Mouse (Mus musculus): ENCODE data around the gene Dpysl5. TPM values are rescaled to one million over a fixed set of nuclear protein-coding genes. Genes with fewer than 3 reads are reported as not detected.
A peak's percentile ranks its signal among the peaks of the same experiment; 100 is the strongest.

The Dpysl5 gene
- polyA plus RNA-seq, 1 experiment from 2014 or later, result 89.1 TPM

DNA sequence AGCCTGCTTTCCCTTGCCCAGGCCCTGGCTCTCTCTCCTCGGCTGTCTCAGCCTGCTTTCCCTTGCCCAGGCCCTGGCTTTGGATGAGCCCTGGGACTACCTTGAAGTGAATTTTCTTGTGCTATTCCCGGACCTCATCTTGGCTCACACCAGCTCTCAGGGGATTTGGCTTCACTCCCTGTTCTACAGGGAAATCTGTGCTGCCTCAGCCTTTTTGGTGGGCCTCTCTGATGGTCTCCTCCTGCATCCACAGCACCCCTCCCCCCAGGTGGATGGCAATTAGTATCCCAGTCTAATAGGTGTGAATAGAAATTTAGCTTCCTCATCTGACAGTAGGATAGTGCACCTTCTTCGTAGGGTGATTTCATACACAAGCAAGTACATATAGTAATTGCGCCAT is 56.7 kb downstream of the Dpysl5 start:
- ATAC-seq (ENCODE audit: low FRiP score), result no peak
- Histone ChIP-seq H3K36me3 (ENCODE audit: control insufficient read depth, insufficient read depth, low read length) (peaks cover 5% of the 10 kb centered on the region; the same call in 1 of the 2 replicates), H3K9ac (ENCODE audit: low read length) (no peak overlapping the region), H3K4me1 (ENCODE audit: control insufficient read depth, insufficient read depth, low read length) (peaks cover 23% of the 10 kb centered on the region), H3K9me3 (ENCODE audit: control insufficient read depth, low read length) (no peaks in the 10 kb centered on the region), H3K4me3 (ENCODE audit: low read depth, low read length) (no peak overlapping the region), H3K27ac (ENCODE audit: low read depth, low read length) (no peak overlapping the region), H3K4me2 (no peak overlapping the region), H3K27me3 (ENCODE audit: control insufficient read depth, insufficient read depth, low read length) (no peaks in the 10 kb centered on the region)
- 87% methylated on average over 4 of the region's 4 CpGs for WGBS
- no peak for DNase-seq (ENCODE audit: low spot score, missing footprints)

DNA sequence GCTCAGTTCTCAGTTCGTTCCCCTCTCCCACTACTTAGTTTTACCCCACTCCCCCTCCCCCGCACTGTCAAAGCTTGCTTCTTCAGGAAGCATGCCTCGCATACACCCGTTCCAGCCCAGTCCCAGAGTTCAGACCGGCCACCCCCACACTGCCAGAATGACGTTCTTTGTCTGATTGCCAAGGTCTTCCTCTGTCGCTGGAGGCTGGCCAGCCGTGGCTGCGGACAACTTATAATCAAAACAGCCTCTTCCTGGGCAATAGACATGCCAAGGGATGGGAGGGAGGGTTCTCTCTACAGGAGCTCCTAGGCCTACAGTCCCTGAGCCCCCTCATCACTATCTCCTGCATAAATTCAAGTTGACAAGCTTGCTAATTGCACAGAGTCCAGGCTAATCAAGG is 57.2 kb downstream of the Dpysl5 start:
- Histone ChIP-seq H3K27ac (ENCODE audit: low read depth, low read length) (no peak overlapping the region), H3K4me2 (no peak overlapping the region), H3K4me3 (ENCODE audit: low read depth, low read length) (no peak overlapping the region), H3K36me3 (ENCODE audit: control insufficient read depth, insufficient read depth, low read length) (peaks cover 5% of the 10 kb centered on the region; the same call in 1 of the 2 replicates), H3K9me3 (ENCODE audit: control insufficient read depth, low read length) (no peaks in the 10 kb centered on the region), H3K9ac (ENCODE audit: low read length) (no peak overlapping the region), H3K4me1 (ENCODE audit: control insufficient read depth, insufficient read depth, low read length) (peaks cover 18% of the 10 kb centered on the region; the same call in 1 of the 2 replicates), H3K27me3 (ENCODE audit: control insufficient read depth, insufficient read depth, low read length) (no peaks in the 10 kb centered on the region)
- WGBS, result 44% methylated on average over 9 of the region's 9 CpGs
- ATAC-seq (ENCODE audit: low FRiP score), result peak; percentile 55; the same call in 1 of the 2 replicates
- DNase-seq (ENCODE audit: low spot score, missing footprints), result no peak

DNA sequence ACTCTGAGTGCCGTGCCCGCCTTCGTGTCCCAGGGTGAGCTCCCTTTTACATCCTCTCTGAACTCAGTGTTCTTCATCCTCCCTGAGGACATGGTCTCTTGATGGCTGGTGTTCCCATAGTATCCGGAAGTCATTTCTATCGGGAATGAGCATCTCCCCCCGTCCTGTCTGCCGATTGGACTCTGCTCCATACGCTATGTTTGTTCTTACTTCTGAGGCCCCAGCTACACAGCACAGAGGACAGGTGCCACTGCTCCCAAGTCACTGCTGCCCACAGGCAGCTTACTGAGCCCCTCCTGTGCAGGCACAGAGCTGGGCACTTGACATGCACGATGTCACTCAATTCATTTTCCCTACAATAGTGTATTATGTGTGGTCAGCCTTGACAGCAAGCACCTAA is 57.7 kb downstream of the Dpysl5 start:
- peaks cover 5% of the 10 kb centered on the region; the same call in 1 of the 2 replicates for H3K36me3 ChIP-seq (ENCODE audit: control insufficient read depth, insufficient read depth, low read length)
- H3K27ac ChIP-seq (ENCODE audit: low read depth, low read length), result no peak overlapping the region
- H3K9me3 ChIP-seq (ENCODE audit: control insufficient read depth, low read length), result no peaks in the 10 kb centered on the region
- whole genome bisulfite sequencing, result 88% methylated on average over 9 of the region's 9 CpGs
- DNase-seq (ENCODE audit: low spot score, missing footprints) (no peak), ATAC-seq (ENCODE audit: low FRiP score) (no peak)
- no peak overlapping the region for H3K9ac ChIP-seq (ENCODE audit: low read length)
- H3K4me1 ChIP-seq (ENCODE audit: control insufficient read depth, insufficient read depth, low read length), result peaks cover 18% of the 10 kb centered on the region; the same call in 1 of the 2 replicates
- H3K4me2 ChIP-seq, result no peak overlapping the region
- H3K4me3 ChIP-seq (ENCODE audit: low read depth, low read length), result no peak overlapping the region
- H3K27me3 ChIP-seq (ENCODE audit: control insufficient read depth, insufficient read depth, low read length), result no peaks in the 10 kb centered on the region

DNA sequence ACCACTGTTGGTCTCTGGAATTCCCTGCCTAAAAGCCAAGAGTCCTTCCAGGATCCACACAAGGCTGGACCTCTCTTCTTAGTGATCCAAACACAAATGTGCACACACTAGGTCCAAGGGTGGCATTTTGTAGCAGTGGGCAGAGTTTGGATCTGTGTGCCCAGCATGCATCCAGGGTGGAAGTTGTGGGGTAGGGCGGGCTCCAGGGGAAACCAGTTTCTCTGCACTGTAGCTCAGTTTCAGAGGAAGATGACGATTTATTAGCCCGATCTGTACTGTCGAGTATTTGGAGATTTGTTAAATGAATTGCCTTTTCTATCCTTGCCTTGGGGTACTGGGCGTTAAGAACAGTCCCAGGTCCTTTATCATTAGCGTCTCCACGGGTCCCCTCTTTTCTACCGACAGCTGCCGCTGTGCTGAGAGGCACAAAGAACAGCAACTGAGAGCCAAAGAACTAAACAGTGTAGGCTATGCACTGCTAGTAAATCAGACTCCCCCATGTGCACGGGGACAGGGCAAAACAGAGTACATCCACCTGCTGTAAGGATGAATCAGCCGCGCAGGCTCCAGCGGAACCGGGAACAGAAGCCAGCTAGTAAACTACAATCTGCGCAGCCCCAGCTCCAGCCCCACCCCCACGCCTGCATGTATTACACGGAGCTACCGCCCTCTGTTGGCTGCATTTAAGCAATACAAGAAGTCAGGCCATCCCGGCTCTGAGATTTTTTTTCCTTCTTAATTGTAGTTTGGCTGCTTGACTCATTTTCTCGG is 63.4 kb downstream of the Dpysl5 start:
- DNase-seq (ENCODE audit: low spot score, missing footprints) (peak; percentile 96), ATAC-seq (ENCODE audit: low FRiP score) (peak; percentile 84)
- Histone ChIP-seq H3K4me2 (peak overlapping the region; percentile 43), H3K27ac (ENCODE audit: low read depth, low read length) (peak overlapping the region; percentile 15), H3K4me1 (ENCODE audit: control insufficient read depth, insufficient read depth, low read length) (peaks cover 12% of the 10 kb centered on the region), H3K27me3 (ENCODE audit: control insufficient read depth, insufficient read depth, low read length) (no peaks in the 10 kb centered on the region), H3K9me3 (ENCODE audit: control insufficient read depth, low read length) (no peaks in the 10 kb centered on the region), H3K9ac (ENCODE audit: low read length) (peak overlapping the region; percentile 29), H3K36me3 (ENCODE audit: control insufficient read depth, insufficient read depth, low read length) (no peaks in the 10 kb centered on the region; the same call in 1 of the 2 replicates), H3K4me3 (ENCODE audit: low read depth, low read length) (peak overlapping the region; percentile 3)
- WGBS, result 9% methylated on average over 20 of the region's 20 CpGs

DNA sequence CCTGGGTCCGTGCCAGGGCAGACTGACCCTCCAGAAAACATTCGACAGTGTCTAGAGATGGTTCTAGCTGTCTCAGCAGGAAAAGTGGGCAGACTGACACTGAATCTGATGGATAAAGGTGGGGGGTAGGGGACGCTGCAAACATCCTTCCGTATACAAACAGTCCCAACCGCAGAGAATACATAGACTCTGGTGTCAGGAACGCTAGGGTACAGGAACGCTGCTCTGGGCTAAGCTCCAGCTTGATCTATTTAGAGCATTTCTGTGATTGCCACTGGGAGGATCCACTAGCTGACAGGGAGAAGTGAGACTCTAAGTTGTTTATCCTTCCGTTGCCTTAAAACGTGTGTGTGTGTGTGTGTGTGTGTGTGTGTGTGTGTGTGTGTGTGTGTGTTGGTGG is 69.3 kb downstream of the Dpysl5 start:
- Histone ChIP-seq H3K27ac (ENCODE audit: low read depth, low read length) (no peak overlapping the region), H3K36me3 (ENCODE audit: control insufficient read depth, insufficient read depth, low read length) (peaks cover 14% of the 10 kb centered on the region), H3K4me2 (no peak overlapping the region), H3K27me3 (ENCODE audit: control insufficient read depth, insufficient read depth, low read length) (no peaks in the 10 kb centered on the region), H3K4me1 (ENCODE audit: control insufficient read depth, insufficient read depth, low read length) (no peaks in the 10 kb centered on the region), H3K9me3 (ENCODE audit: control insufficient read depth, low read length) (no peaks in the 10 kb centered on the region), H3K4me3 (ENCODE audit: low read depth, low read length) (no peak overlapping the region), H3K9ac (ENCODE audit: low read length) (no peak overlapping the region)
- ATAC-seq (ENCODE audit: low FRiP score), result no peak
- DNase-seq (ENCODE audit: low spot score, missing footprints), result no peak
- 85% methylated on average over 9 of the region's 9 CpGs for WGBS

DNA sequence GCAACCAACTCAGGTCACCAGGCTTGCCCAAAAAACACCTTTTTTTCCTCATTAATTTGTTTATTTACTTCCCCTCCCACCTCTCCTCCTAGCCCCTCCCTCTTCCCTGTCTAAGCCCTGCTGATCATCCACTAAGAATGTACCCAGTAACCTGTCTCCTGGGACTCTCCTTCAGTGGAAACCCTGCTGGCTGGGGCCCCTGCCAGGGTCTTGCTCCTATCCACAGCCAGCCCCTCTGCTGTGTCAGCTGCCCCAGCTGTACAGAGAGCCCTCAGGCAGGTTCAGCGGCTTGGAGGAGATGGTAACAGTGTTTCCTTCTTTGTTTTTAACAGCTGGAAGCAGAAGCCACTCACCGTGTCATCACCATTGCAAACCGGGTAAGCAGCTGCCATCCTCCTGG is 69.8 kb downstream of the Dpysl5 start:
- ATAC-seq (ENCODE audit: low FRiP score), result no peak
- peaks cover 14% of the 10 kb centered on the region for H3K36me3 ChIP-seq (ENCODE audit: control insufficient read depth, insufficient read depth, low read length)
- H3K27ac ChIP-seq (ENCODE audit: low read depth, low read length), result no peak overlapping the region
- H3K9ac ChIP-seq (ENCODE audit: low read length), result no peak overlapping the region
- no peak for DNase-seq (ENCODE audit: low spot score, missing footprints)
- H3K4me2 ChIP-seq, result no peak overlapping the region
- H3K4me1 ChIP-seq (ENCODE audit: control insufficient read depth, insufficient read depth, low read length), result no peaks in the 10 kb centered on the region
- no peaks in the 10 kb centered on the region for H3K9me3 ChIP-seq (ENCODE audit: control insufficient read depth, low read length)
- H3K27me3 ChIP-seq (ENCODE audit: control insufficient read depth, insufficient read depth, low read length), result no peaks in the 10 kb centered on the region
- 72% methylated on average over 3 of the region's 3 CpGs for whole genome bisulfite sequencing
- H3K4me3 ChIP-seq (ENCODE audit: low read depth, low read length), result no peak overlapping the region

DNA sequence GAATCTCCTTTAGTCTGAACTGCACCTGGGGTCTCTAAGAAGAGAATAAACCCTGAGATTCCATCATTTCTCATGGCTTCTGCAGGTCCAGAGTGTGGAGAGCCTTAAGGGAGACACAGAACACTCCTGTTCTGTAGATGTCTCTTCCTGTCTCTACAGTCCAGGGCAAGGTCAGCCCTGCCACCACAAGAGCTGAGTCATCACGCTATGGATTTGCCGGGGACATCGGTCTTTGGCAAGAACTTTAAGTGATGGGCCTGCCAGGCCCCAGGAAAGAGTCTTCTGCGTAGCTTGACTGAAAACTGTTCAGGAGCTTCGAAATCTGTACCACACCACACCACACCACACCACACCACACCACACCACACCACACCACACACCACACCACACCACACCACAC is 76.0 kb downstream of the Dpysl5 start:
- H3K9me3 ChIP-seq (ENCODE audit: control insufficient read depth, low read length), result no peaks in the 10 kb centered on the region
- no peak overlapping the region for H3K4me3 ChIP-seq (ENCODE audit: low read depth, low read length)
- H3K4me2 ChIP-seq, result no peak overlapping the region
- no peak for DNase-seq (ENCODE audit: low spot score, missing footprints)
- no peak for ATAC-seq (ENCODE audit: low FRiP score)
- WGBS, result 95% methylated on average over 5 of the region's 5 CpGs
- peaks cover 28% of the 10 kb centered on the region for H3K36me3 ChIP-seq (ENCODE audit: control insufficient read depth, insufficient read depth, low read length)
- no peak overlapping the region for H3K27ac ChIP-seq (ENCODE audit: low read depth, low read length)
- no peak overlapping the region for H3K9ac ChIP-seq (ENCODE audit: low read length)
- no peaks in the 10 kb centered on the region for H3K27me3 ChIP-seq (ENCODE audit: control insufficient read depth, insufficient read depth, low read length)
- no peaks in the 10 kb centered on the region for H3K4me1 ChIP-seq (ENCODE audit: control insufficient read depth, insufficient read depth, low read length)

DNA sequence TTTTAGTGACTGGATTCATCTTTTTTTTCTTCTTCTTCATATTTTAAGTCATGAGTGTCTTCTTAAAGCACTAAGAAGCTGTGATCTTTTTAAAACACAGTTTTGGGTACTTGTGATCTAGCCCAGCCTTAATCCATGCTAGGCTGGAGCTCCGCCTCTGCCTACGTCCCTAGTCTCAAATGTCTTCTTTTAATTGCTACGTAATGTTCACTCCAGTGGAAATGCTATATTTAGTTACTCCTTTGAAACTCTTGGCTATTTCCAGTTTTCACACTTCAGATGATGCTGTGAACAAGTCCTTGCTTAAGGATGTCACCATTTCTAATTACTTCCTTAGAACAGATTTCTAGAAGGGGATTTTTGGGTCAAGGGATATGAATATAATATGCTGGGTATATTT is 78.7 kb downstream of the Dpysl5 start:
- Histone ChIP-seq H3K36me3 (ENCODE audit: control insufficient read depth, insufficient read depth, low read length) (peaks cover 36% of the 10 kb centered on the region), H3K9me3 (ENCODE audit: control insufficient read depth, low read length) (no peaks in the 10 kb centered on the region), H3K4me3 (ENCODE audit: low read depth, low read length) (no peak overlapping the region), H3K27ac (ENCODE audit: low read depth, low read length) (no peak overlapping the region), H3K4me2 (no peak overlapping the region), H3K4me1 (ENCODE audit: control insufficient read depth, insufficient read depth, low read length) (no peaks in the 10 kb centered on the region), H3K9ac (ENCODE audit: low read length) (no peak overlapping the region), H3K27me3 (ENCODE audit: control insufficient read depth, insufficient read depth, low read length) (no peaks in the 10 kb centered on the region)
- no peak for ATAC-seq (ENCODE audit: low FRiP score)
- 92% methylated on average over 3 of the region's 3 CpGs for WGBS
- no peak for DNase-seq (ENCODE audit: low spot score, missing footprints)

DNA sequence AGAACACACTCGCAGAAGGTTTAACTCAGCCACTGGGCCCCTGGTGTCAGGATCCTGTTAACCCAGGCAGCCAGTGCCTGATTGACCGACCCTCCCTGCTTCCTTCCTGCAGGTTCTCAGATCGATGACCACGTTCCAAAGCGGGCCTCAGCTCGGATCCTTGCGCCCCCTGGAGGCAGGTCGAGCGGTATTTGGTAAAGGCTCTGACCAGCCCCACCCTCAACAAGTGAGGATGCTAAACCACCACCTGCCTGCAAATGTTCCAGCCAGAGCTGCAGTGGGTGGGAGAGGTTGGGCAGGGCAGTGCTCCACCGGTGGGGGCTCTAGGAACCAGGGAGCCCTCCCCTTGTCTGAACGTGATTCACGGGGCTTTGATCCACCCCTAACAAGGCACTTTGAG is 84.8 kb downstream of the Dpysl5 start:
- 15% methylated on average over 12 of the region's 12 CpGs for WGBS
- Histone ChIP-seq H3K36me3 (ENCODE audit: control insufficient read depth, insufficient read depth, low read length) (peaks cover 26% of the 10 kb centered on the region), H3K4me2 (no peak overlapping the region), H3K4me3 (ENCODE audit: low read depth, low read length) (no peak overlapping the region), H3K9ac (ENCODE audit: low read length) (no peak overlapping the region), H3K4me1 (ENCODE audit: control insufficient read depth, insufficient read depth, low read length) (peaks cover 10% of the 10 kb centered on the region), H3K9me3 (ENCODE audit: control insufficient read depth, low read length) (no peaks in the 10 kb centered on the region), H3K27me3 (ENCODE audit: control insufficient read depth, insufficient read depth, low read length) (no peaks in the 10 kb centered on the region), H3K27ac (ENCODE audit: low read depth, low read length) (no peak overlapping the region)
- ATAC-seq (ENCODE audit: low FRiP score) (peak; percentile 62), DNase-seq (ENCODE audit: low spot score, missing footprints) (peak; percentile 97)

Data from midbrain, embryonic 11.5 days (tissue).